Mouse (Mus musculus): ENCODE measurements around the gene Atg16l2. TPM values are rescaled to one million over a fixed set of nuclear protein-coding genes. Genes with fewer than 3 reads are reported as not detected.

Gene Atg16l2
- 6.8 and 8.9 TPM in 2 replicates for polyA plus RNA-seq (2012; rRNA removed; ENCODE audit: low replicate concordance)

GRCm38 (mm10) chr7:101301881-101302456 lies at the start of gene Atg16l2:
Atg16l2 (minus strand) TSS chr7:101302251.

GRCm38 (mm10) chr7:101347767-101348270 lies 45.8 kb upstream of the Atg16l2 start, which contains the start of gene Arap1:
Arap1 (plus strand) TSS chr7:101348067.

GRCm38 (mm10) chr7:101317014-101317413 lies 15.0 kb upstream of the Atg16l2 start, which contains the start of gene Stard10:
Stard10 (plus strand) TSS chr7:101317086.

Other genes with a start within 250 kb of the Atg16l2 start
- 7.1 and 7.8 TPM in 2 replicates for gene Fchsd2, start 209.4 kb downstream of the Atg16l2 start, polyA plus RNA-seq (2012; rRNA removed; ENCODE audit: low replicate concordance)
- gene Stard10, start 14.8 kb upstream of the Atg16l2 start, polyA plus RNA-seq (2012; rRNA removed; ENCODE audit: low replicate concordance) = 200 and 251 TPM in 2 replicates
- gene Arap1, start 45.8 kb upstream of the Atg16l2 start, polyA plus RNA-seq (2012; rRNA removed; ENCODE audit: low replicate concordance) = 62.6 and 66.1 TPM in 2 replicates
- gene Gm45837, start 108.6 kb upstream of the Atg16l2 start, polyA plus RNA-seq (2012; rRNA removed; ENCODE audit: low replicate concordance) = not detected in 2 replicates
- gene Pde2a, start 119.4 kb upstream of the Atg16l2 start, polyA plus RNA-seq (2012; rRNA removed; ENCODE audit: low replicate concordance) = 9.7 and 22.7 TPM in 2 replicates